Mouse (Mus musculus): ENCODE results near the gene Rusc2.

GRCm38 (mm10) chr4:43344932-43345331 is 36.8 kb upstream of the Rusc2 start:
- TF ChIP-seq CHD2 (IDR thresholded peaks at IDR 0.05; ENCODE audit: low read length) (no peak), USF1 (IDR thresholded peaks at IDR 0.05; ENCODE audit: low read depth, low read length) (no peak), ZKSCAN1 (IDR thresholded peaks at IDR 0.05; ENCODE audit: low read depth, low read length) (no peak), MXI1 (IDR thresholded peaks at IDR 0.05; ENCODE audit: low read depth, low read length) (no peak), MYC (IDR thresholded peaks at IDR 0.05; ENCODE audit: low read depth, low read length) (no peak)

Measured in MEL (cell line).